Mouse (Mus musculus) cerebellum, adult 18-20 months (tissue): ENCODE measurements around the gene Cyp2ab1.

Experiments
- DNase-seq, 2 experiments: peaks; one replicate each; pipeline ENCODE4 v3.0.0; 2021

Gene Cyp2ab1

GRCm38 (mm10) chr16:20265089-20265488 is 60.1 kb downstream of the Cyp2ab1 start:
- no peak for DNase-seq
